Mouse (Mus musculus) neural tube, embryonic 14.5 days (tissue): Measurements from ENCODE around the gene Clec12a. TPM values are rescaled to one million over a fixed set of nuclear protein-coding genes. Genes with fewer than 3 reads are reported as not detected.
A peak's percentile ranks its signal among the peaks of the same experiment; 100 is the strongest.

Experiments used
- ATAC-seq: fragments of 200-750 bp; cut with Nextera tagmentation; 2 replicates; pipeline ENCODE4 v1.8.0; 2017; ENCODE audit warnings: low read depth, mild to moderate bottlenecking, moderate TSS enrichment, moderate library complexity
- H3K27ac ChIP-seq: fragments of 300-500 bp; sonication (generic); 2 replicates; pipeline ENCODE4 v1.5.1; 2014; ENCODE audit warnings: low read depth, mild to moderate bottlenecking, control low read depth, low read length, moderate library complexity, mixed read lengths
- H3K27me3 ChIP-seq: fragments of 300-500 bp; sonication (generic); 2 replicates; pipeline ENCODE4 v1.6.1; 2014; ENCODE audit warnings: low read length; ENCODE audit not compliant: control insufficient read depth, insufficient read depth
- H3K36me3 ChIP-seq: fragments of 300-500 bp; sonication (generic); 2 replicates; pipeline ENCODE4 v1.6.1; 2014; ENCODE audit warnings: low read length, mixed read lengths; ENCODE audit not compliant: control insufficient read depth, insufficient read depth
- H3K4me1 ChIP-seq: fragments of 300-500 bp; sonication (generic); 2 replicates; pipeline ENCODE4 v1.6.1; 2014; ENCODE audit warnings: low read length; ENCODE audit not compliant: control insufficient read depth, insufficient read depth
- H3K4me2 ChIP-seq: fragments of 300-500 bp; sonication (generic); 2 replicates; pipeline ENCODE4 v1.6.1; 2014; ENCODE audit warnings: mild to moderate bottlenecking, low read depth, low read length, control low read depth
- H3K4me3 ChIP-seq: fragments of 300-500 bp; sonication (generic); 2 replicates; pipeline ENCODE4 v1.5.1; 2014; ENCODE audit warnings: low read depth, low read length, control low read depth, mixed read lengths
- H3K9ac ChIP-seq: fragments of 300-500 bp; sonication (generic); replicated peaks from 2 replicates; pipeline ENCODE4 v1.6.1; 2014; ENCODE audit warnings: low read depth, mild to moderate bottlenecking, control low read depth, low read length, mixed read lengths
- H3K9me3 ChIP-seq: fragments of 300-500 bp; sonication (generic); 2 replicates; pipeline ENCODE4 v1.6.1; 2016; ENCODE audit warnings: low read length; ENCODE audit not compliant: control insufficient read depth
- WGBS: fragments of 180-500 bp; shearing (Covaris S2); extraction: QIAGEN DNeasy Blood & Tissue Kit; methylation state at CpG from one replicate; pipeline ENCODE4 v1.1.7; 2014; 5-methylcytosine and 5-hydroxymethylcytosine counted together
- polyA plus RNA-seq: library from polyadenylated mRNA; unstranded; fragments of >200 nt; fragmentation: Nextera tagmentation; extraction: Ambion mirVana; gene quantifications from 2 replicates; pipeline ENCODE4 v1.2.1, GENCODE M21; 2014

The Clec12a gene
- polyA plus RNA-seq, 1 experiment from 2014 or later = 0.48 TPM

DNA sequence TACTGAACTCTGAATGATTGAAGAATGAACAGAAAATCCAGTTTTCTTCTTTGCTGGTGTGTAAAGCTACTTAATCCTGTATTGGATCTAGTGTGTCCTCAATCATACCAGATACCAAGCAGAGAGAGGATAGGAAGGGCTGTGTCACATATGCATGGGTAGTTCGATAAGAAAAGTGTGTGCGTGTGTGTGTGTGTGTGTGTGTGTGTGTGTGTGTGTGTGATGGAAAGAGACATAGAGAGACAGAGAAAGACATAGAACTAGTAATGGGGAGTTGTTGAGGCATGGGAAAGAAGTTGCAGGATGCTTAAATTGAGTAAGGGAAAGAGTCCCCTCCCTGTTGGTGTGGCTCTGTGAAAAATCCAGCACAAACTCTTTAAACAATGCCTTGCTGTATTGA lies 43.3 kb downstream of the Clec12a start, which contains the start of gene Clec12b:
TSS of gene Clec12b (minus strand) at position 101 of the 400 bp plus-strand sequence.
- ATAC-seq = no peak
- no peaks in the 10 kb centered on the region for H3K9me3 ChIP-seq
- H3K4me3 ChIP-seq = no peak within 1 kb of the TSS
- no peaks in the 10 kb centered on the region for H3K36me3 ChIP-seq
- no peaks in the 10 kb centered on the region for H3K4me1 ChIP-seq
- WGBS = 79% methylated on average over 2 of the region's 2 CpGs
- H3K9ac ChIP-seq = no peak within 1 kb of the TSS
- H3K27me3 ChIP-seq = no peaks in the 10 kb centered on the region
- H3K4me2 ChIP-seq = no peak within 1 kb of the TSS
- no peak within 1 kb of the TSS for H3K27ac ChIP-seq

GRCm38 (mm10) chr6:129393087-129393720 lies 50.7 kb downstream of the Clec12a start:
- Histone ChIP-seq H3K4me3 (no peak overlapping the region), H3K36me3 (no peaks in the 10 kb centered on the region), H3K4me2 (no peak overlapping the region), H3K4me1 (no peaks in the 10 kb centered on the region), H3K27me3 (no peaks in the 10 kb centered on the region), H3K9me3 (no peaks in the 10 kb centered on the region), H3K27ac (no peak overlapping the region), H3K9ac (no peak overlapping the region)
- 32% methylated on average over 2 of the region's 2 CpGs for WGBS
- 0 out of 2 replicates have a peak, but pooled peaks have one; percentile 63 for ATAC-seq

DNA sequence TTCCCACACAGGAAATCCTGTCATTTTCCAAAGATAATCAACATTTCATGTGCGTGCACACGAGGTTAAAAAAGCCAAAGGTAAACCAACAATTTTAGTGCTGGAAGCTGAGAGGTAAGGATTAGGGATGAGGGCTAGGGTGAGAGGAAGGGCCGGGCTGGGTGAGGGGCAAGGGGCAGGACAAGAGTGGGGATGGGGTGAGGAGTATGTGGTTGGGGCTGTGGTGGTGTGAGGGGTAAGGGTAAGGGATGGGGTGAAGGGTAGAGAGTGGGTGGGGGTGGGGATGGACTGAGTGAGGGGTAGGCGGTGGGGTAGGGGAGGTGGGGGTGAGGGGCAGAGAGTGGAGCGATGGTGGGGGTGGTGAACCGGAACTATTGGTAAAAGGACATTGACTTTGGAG lies 51.2 kb downstream of the Clec12a start:
- Histone ChIP-seq H3K4me3 (no peak overlapping the region), H3K27ac (no peak overlapping the region), H3K4me1 (no peaks in the 10 kb centered on the region), H3K9me3 (no peaks in the 10 kb centered on the region), H3K36me3 (no peaks in the 10 kb centered on the region), H3K4me2 (no peak overlapping the region), H3K27me3 (no peaks in the 10 kb centered on the region), H3K9ac (no peak overlapping the region)
- peak; percentile 85 for ATAC-seq
- 84% methylated on average over 6 of the region's 6 CpGs for WGBS

- no peaks in the 10 kb centered on the region for H3K36me3 ChIP-seq
- 91% methylated on average over 8 of the region's 8 CpGs for WGBS
- no peaks in the 10 kb centered on the region for H3K9me3 ChIP-seq
- no peak for ATAC-seq
- no peak within 1 kb of the TSS for H3K4me3 ChIP-seq
- no peaks in the 10 kb centered on the region for H3K4me1 ChIP-seq
- H3K27ac ChIP-seq = no peak within 1 kb of the TSS
- H3K4me2 ChIP-seq = no peak within 1 kb of the TSS
- no peaks in the 10 kb centered on the region for H3K27me3 ChIP-seq
- no peak within 1 kb of the TSS for H3K9ac ChIP-seq
Observed at GRCm38 (mm10) chr6:129396997-129397396, 54.5 kb downstream of the Clec12a start, which contains the start of gene Clec1b. TSS of gene Clec1b (plus strand) at chr6:129397297.

DNA sequence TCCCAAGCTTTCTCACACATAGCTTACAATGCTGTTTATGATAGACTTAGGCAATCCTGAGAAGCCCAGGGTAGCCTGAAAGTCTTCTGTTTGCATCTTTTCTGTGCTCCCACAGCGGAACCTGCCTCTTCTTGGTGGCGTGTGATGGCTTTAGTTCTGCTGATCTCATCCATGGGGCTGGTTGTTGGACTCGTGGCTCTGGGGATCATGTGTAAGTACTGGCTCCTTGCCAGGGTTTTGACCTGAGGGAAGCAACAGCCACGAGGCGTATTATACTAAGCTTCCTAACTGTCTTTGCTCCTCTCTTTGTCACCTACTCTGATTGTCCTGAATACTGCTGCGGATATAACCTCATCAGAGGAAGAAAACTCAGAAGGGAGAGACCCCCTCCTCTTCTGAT lies 57.5 kb downstream of the Clec12a start:
- Histone ChIP-seq H3K36me3 (no peaks in the 10 kb centered on the region), H3K4me2 (no peak overlapping the region), H3K9ac (no peak overlapping the region), H3K9me3 (no peaks in the 10 kb centered on the region), H3K4me3 (no peak overlapping the region), H3K27me3 (no peaks in the 10 kb centered on the region), H3K4me1 (no peaks in the 10 kb centered on the region), H3K27ac (no peak overlapping the region)
- WGBS = 68% methylated on average over 6 of the region's 6 CpGs
- no peak for ATAC-seq

- Histone ChIP-seq H3K9ac (no peak overlapping the region), H3K27me3 (no peaks in the 10 kb centered on the region), H3K4me1 (no peaks in the 10 kb centered on the region), H3K36me3 (no peaks in the 10 kb centered on the region), H3K9me3 (no peaks in the 10 kb centered on the region), H3K27ac (no peak overlapping the region), H3K4me2 (no peak overlapping the region), H3K4me3 (no peak overlapping the region)
- 95% methylated on average over 2 of the region's 2 CpGs for WGBS
- ATAC-seq = no peak
Observed at GRCm38 (mm10) chr6:129402404-129402803, 59.9 kb downstream of the Clec12a start.

GRCm38 (mm10) chr6:129403391-129403790 lies 60.9 kb downstream of the Clec12a start:
- Histone ChIP-seq H3K4me2 (no peak overlapping the region), H3K9me3 (no peaks in the 10 kb centered on the region), H3K27ac (no peak overlapping the region), H3K36me3 (no peaks in the 10 kb centered on the region), H3K4me3 (no peak overlapping the region), H3K4me1 (no peaks in the 10 kb centered on the region), H3K27me3 (no peaks in the 10 kb centered on the region), H3K9ac (no peak overlapping the region)
- 88% methylated on average over 6 of the region's 6 CpGs for WGBS
- no peak for ATAC-seq

- no peak overlapping the region for H3K9ac ChIP-seq
- no peak overlapping the region for H3K27ac ChIP-seq
- H3K4me1 ChIP-seq = no peaks in the 10 kb centered on the region
- H3K27me3 ChIP-seq = no peaks in the 10 kb centered on the region
- H3K4me2 ChIP-seq = no peak overlapping the region
- H3K4me3 ChIP-seq = no peak overlapping the region
- no peaks in the 10 kb centered on the region for H3K9me3 ChIP-seq
- no peak for ATAC-seq
- H3K36me3 ChIP-seq = no peaks in the 10 kb centered on the region
Observed at GRCm38 (mm10) chr6:129405999-129406398, 63.5 kb downstream of the Clec12a start.

GRCm38 (mm10) chr6:129407324-129407723 lies 64.8 kb downstream of the Clec12a start:
- Histone ChIP-seq H3K27ac (no peak overlapping the region), H3K4me1 (no peaks in the 10 kb centered on the region), H3K9me3 (no peaks in the 10 kb centered on the region), H3K9ac (no peak overlapping the region), H3K4me2 (no peak overlapping the region), H3K4me3 (no peak overlapping the region), H3K27me3 (no peaks in the 10 kb centered on the region), H3K36me3 (no peaks in the 10 kb centered on the region)
- ATAC-seq = no peak
- 61% methylated on average over 2 of the region's 2 CpGs for WGBS
